Mouse (Mus musculus): Measurements from ENCODE around the gene Slc11a2. TPM values are rescaled to one million over a fixed set of nuclear protein-coding genes. Genes with fewer than 3 reads are reported as not detected.
"Not testable (repeated sequence)": the region's sequence is repeated elsewhere in the genome, so short reads cannot be mapped to it uniquely, and the experiment has no call there.

Gene Slc11a2
- polyA plus RNA-seq, 2 experiments from 2014 or later: 31.4 to 39.1 TPM

DNA sequence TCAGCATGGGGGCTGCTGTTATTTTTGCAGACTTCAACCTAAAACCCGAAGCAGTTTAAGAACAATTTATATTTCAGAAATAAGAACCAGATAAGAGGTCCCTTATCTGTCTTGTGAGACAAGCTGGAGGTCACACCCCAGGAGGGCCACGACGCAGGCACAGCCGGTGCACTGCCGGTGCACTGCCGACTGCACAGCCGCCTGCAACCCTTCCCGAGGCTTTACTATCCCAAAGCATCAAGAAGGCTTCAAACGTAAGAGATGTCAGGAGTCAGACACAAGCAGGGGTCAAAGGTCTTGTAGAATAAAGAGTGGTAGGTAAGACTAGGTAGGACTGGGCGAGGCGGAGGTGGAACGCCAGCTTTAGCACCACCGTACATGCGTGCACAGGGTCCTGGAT, 22.5 kb downstream of the Slc11a2 start:
- ATAC-seq: no peak

DNA sequence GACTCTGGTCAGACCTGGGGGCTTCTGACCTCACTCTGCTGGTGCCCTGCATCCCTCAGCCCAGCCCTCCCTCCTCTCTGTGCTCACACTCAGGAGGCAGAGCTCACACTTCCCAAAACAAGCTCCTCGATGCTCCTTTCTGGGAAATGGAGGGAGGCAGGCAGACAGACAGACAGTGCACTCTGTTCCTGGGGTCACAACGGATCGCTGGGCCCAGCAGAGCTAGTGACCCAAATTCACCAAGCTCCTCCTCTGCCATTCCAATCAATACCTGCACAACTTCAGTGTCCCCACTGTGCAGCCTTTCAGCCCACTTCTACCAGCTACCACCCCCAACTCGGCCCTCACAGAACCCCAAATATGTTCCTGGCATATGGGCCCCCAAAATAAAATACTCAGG, 23.1 kb downstream of the Slc11a2 start:
- no peak for ATAC-seq

DNA sequence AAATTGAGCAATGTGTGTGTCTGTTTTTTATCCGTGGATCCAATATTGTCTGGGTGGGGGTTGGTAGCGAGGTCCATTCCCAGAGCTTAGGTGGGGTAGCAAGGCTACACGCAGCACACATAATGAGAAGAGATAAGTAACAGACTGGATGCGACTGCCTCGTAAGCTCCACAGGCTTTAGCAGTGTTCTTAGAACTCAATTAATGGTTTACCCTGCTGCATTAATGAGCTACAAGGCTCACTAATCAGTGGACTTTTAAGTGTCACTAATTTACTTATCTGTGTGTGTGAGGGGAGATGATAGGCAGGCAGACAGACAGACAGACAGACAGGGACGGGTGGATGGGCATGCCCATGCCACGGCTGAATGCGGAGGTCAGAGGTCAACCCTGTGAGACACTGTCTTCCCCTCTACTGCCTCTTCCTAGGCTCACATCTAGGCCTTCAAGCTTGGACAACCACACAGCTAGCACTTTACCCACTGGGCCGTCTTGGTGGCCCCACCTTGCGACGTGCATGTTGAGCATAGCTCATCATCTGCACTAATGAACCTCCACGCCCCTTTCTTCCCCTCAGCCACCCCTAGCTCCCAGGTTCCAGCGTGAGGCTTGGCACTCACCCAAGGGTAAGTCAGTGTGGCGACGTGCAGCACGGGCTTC, 24.2 kb downstream of the Slc11a2 start:
- ATAC-seq: no peak

DNA sequence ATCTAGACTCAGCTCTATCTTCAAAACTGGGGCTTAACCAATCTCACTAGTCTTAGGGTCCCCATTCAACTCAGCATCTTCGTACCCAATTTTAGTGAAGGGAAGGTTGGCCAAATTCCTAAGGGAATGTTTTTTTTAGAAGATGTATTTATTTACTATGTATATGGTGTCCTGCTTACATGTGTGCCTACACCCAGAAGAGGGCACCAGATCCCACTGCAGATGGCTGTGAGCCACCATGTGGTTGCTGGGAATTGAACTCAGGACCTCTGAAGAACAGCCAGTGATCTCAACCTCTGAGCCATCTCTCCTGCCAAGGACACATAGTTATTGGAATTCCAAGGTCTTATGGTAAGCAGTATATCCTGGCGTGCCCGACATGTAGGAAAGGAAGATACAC, 29.3 kb downstream of the Slc11a2 start:
- no peak for ATAC-seq

DNA sequence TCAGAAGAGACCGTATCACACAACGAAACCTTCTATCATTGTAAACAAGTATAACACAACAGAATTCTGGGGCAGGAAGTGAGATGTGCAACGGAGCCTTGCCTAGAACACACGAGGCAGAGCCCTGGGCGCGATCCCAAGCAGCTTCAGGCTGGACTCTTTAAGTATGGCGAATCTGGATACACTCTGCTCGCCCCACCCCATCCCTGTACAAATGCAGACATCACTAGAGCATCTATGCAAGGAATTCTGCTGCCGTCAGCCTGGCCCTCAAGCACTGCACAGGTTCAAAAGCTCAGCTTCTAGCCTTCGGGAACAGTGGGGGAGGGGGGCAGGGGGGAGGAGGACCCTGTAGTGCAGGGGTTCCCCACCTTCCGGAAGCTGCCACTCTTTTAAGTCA, 31.9 kb downstream of the Slc11a2 start:
- no peak for ATAC-seq

DNA sequence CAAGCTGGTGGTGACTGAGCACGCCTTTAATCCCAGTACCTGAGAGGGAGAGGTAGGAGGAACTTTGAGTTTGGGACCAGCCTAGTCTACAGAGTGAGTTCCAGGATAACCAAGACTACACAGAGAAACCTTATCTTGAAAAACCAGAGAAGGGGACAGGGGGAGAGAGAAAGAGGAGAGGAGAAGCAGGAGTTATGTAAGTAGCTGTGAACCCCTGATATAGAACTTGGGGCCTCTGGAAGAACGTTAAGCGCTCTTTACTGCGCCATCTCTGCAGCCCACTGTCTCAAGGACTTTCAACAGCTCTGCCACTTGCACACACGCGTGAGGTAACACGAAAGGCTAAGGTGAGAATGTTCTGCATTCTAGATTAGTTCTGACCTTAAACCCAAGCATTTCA, 33.3 kb downstream of the Slc11a2 start:
- no peak for ATAC-seq

DNA sequence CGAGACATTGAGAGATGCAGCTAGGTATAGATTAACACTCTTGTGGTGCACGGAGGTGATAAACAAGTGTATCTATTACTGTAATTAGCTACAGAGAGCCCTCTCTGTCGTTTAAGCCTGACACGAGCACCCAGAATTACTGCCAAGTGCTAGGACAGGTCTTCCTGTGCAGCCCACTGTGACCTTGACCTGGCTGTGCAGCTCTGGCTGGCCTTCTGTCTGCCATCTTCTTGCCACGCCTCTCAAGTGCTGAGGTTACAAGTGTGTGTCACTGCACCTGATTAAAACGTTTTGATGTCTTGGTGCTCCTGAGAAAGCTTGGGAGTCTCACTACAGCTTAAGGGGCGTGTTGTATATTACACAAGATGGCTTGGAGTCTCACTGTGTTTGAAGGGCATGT, 33.8 kb downstream of the Slc11a2 start:
- ATAC-seq: no peak

DNA sequence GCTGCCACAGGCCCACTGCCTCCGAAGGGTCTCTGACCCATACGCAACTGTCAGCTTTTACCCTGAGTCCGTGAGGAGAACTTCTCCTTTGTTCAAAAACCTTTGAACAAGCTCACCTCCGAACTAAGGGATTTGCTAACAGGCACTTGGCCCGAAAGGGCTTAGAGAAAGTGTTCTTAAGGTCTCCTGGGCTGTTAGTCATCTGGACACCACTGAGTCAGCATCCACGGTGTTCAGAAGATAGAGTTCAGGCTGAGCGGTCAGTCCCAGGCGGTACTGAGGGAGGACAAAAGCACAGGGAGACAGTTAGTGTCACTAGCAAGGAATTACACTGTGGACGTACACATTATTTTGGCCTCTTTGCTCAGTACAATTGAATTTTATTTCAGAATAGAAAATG, 36.0 kb downstream of the Slc11a2 start:
- ATAC-seq: no peak

DNA sequence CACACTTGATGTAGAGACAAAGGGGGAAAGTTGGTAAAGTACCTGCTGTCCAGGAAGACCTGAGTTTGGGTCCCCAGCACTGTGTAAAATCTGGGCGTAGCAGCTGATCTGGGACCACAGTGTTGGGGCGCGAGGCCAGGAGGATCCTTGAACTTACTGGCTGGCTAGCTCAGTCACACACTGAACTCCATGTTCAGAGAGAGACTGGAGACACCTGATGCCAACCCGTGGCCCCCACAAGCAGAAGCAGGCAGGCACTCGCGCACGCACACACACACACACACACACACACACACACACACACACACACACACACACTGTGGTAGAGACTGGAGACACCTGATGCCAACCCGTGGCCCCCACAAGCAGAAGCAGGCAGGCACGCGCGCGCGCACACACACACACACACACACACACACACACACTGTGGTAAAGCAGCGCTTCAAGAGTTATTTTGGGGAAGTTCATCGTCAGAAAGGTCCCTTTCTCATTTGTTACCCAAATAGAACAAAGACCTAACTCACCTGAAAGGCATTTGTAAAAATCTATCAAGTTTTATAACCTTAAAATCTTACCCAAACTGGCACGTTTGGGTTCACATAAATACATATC, 36.5 kb downstream of the Slc11a2 start:
- no peak for ATAC-seq

DNA sequence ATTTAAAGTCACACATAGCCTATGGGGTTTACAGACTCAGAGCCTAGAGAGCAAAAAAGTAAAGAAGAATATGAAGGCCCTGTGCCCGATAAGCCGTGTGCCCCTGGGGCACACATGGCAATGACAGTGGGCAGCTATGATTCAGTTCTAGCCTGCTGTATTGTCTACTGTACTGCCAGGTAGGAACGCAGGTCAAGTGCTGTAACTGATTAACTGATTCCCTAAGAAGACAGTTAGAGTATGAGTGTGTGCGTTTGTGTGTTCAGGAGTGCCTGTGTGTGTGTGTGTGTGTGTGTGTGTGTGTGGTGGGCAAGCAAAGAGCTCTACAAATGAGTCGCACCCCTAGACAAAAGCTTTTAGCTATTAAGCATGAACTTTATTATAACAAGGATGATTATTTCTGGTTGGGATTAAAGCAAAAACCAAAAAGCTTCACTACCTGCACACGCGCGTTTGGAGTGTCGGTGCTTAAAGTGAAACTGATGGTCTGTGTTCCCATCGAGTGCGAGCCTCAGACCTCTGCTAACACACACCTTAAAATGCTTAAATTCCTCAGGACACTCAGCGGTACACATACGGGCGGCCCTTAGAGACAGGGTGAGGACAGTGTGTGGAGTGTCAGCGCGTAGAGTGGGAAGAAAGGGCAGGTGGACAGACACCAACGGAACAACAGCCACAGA, 37.2 kb downstream of the Slc11a2 start:
- no peak for ATAC-seq

DNA sequence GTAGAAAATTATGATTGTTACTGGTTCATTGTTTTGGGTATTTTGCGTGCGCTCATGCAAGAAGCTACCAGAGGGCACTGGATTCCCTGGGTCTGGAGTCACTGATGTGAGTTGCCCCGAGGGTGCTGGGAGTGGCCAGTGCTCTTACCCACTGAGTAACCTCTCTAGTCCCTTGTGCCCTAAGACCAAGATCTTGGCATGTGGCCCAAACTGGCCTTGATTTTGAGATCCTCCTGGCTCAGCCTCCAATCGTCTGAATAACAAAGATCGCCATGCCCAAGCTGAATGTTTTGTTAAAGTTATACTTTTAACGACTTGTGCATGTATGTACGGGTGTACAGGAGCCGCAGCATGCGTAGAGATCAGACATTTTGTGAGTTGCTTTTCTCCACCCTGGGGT, 39.2 kb downstream of the Slc11a2 start:
- no peak for ATAC-seq

DNA sequence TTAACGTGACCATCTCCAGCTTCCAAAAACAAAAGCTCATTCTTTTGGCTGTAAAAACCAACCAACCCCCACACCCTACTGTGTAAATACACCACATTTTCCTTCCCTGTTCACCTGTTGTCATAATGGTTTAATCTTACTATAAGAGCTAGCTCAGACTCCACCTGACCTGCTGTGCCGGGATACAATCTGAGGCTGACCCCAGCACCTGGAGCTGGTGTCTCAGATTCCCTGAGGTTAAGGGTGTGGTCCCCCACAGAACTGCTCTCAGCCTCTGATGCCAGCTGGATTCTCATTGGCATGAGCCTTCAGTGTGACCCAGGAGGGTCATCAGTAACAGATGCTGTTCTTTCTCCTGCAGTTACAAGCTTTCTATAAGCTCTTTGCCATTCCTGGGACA, 44.8 kb downstream of the Slc11a2 start:
- no peak for ATAC-seq

DNA sequence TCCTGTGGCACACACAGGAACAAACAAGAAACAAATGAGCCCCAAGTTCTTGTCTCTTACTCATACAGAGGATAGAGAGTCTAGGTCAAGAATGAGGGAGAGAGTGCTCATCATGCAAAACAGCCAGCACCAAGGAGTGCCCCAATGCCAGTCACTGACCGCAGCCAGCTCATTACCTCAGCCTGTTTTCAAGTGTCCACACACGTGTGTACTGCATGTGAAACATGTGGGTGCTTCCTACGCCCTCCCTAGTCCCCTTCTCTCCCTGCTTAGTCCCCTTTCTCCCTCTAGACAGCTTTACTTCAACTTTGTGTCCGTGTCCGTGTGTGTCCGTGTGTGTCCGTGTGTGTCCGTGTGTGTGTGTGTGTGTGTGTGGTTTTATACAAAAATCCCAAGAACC, 45.2 kb downstream of the Slc11a2 start:
- ATAC-seq: no peak

DNA sequence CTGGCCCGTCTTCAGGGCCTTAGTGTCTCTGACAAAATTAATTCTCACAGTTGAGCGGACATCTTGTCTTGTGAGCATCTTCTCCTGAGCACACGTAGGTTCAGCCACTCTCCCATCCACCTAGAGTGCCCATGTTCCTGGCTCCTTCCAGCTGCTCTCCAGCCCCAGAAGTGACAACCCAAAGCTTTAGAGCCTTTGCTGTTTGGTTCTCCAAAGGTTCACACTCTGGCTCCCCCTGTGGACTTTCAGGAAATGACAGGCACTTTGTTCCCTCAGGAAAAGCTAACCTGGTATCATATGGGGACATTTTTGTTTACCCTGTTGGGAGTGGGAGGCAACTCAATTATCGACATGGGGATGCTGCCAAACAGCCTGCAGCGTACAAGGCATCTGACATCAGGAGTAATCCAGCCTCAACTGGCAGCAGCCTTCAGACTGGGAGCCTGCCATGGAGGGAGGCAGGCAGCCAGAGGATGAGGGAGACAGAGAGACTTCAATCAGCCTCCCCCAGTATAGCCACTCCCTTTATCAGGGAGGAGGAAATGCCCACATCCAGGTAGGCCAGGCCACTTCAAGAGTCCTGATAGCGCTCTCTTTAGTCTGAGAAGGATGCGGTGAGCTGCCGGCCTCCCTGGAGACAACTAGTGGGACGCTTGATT, 46.9 kb downstream of the Slc11a2 start:
- ATAC-seq: not testable (repeated sequence)

DNA sequence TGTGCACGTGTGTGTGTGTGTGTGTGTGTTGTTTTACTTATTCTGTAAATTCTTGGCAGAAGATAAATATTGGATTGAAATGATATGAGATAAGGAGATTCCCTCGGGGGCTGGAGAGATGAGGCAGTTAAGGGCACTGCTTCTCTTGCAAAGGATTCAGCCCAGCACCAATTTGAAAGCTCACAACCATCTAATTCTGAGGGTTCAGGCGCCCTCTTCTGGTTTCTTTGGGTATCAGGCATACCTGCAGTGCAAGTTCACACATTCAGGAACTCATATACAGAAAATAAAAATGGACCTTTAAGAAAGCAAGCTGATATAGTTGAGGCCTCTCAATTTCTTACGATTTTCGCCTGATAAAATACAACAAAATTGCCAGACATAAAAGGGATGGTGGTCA, 49.8 kb downstream of the Slc11a2 start:
- no peak for ATAC-seq

DNA sequence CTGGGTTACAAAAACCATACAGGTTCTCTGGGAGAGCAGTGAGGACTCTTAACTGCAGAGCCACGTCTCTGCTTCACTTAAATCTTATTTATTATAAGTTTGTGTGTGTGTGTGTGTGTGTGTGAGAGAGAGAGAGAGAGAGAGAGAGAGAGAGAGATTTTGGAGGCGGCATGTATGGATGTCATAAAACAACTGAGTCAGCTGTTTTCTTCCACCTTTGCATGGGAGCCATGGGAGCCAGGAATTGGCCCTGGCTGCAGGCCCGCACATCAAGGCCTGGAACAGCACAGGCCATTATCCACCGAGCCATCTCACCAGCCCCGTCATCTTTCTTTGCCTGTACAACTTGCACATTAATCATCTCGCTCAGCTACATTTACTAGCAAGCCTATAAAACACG, 57.8 kb downstream of the Slc11a2 start:
- ATAC-seq: no peak

DNA sequence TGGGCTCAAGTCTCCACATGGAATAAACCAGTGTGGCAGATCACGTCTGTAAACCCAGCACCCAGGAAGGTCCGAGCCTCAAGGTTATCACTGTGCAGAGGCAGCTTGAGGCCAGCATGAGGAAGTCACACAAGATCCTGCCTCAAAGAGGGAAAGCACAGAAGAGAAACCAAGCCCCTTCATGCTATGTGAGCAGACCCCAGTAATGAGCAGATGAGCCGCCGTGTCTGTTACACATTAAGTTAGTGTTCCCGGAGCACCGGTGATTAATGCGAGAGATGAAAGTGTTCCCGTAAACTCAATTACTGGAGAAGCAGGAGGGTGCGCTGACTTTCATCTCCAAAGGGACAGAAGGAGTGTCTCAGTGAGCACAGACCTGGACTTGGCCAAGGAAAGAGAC, 58.9 kb downstream of the Slc11a2 start:
- not testable (repeated sequence) for ATAC-seq

DNA sequence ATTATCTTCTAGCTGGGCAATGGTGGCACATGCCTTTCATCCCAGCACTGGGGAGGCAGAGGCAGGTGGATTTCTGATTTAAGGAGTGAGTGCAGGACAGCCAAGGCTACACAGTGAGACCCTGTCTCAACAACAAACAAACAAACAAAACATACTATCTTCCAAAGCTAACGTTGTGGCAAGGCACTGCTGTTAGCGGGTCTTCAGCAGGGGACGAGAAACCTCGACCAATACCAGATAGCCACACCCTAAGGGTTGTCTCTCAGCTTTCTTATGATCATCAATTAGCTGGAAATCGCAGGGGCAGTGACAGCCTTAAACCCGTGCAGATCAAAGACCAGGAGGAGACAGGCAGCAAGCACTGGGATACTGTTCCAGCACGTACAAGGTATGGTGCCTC, 60.6 kb downstream of the Slc11a2 start, which contains the start of gene Higd1c:
TSS of gene Higd1c (plus strand) at position 301 of the 400 bp plus-strand sequence.
- ATAC-seq: no peak

DNA sequence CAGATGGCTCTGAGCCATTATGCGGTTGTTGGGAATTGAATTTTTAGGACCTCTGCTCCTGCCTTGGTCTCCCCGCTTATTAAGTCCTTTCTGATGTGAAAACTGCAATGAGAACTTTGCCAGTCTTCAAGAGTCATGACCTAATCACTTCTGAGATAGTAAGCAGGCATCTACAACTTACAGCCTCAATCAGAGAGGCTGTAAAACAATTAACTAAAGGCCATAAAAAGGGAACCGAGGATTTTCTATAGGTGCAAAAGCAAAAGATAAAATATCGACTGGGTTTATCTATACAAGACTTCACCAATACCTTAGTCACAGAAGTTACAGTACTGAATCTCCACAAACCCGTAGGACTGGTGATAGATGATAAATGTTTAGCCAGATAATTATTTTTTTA, 69.0 kb downstream of the Slc11a2 start:
- no peak for ATAC-seq

DNA sequence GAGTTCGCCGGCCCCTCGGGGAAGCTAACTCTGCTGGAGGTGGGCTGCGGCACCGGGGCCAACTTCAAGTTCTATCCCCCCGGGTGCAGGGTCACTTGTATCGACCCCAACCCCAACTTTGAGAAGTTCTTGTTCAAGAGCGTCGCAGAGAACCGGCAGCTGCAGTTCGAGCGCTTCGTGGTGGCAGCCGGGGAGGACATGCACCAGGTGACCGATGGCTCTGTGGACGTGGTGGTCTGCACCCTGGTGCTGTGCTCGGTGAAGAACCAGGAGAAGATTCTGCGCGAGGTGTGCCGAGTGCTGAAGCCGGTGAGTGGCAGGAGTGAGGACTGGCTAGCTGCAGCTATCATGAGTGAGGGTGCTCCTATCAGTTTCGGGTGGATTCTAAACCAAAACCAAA, 71.5 kb downstream of the Slc11a2 start:
- ATAC-seq: not testable (repeated sequence)

DNA sequence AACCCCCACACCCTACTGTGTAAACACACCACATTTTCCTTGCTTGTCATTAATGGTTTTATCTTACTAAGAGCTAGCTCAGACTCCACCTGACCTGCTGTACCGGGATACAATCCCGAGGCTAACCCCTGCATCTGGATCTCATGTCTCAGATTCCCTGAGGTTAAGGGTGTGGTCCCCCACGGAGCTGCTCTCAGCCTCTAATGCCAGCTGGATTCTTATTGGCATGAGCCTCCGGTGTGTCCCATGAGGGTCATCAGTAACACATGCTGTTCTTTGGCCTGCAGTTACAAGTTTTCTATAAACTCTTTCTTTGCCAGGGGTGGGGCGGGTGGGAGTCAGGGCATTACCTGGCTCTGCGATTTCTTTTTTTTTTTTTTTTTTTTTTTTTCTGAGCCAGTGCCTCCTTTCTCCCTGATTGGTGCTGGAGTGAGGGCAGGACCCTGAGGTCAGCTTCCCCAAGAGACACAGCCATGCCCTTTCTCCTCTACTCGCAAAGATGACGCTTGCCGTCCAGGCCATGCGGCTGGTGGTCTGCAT, 72.1 kb downstream of the Slc11a2 start, which contains the start of the genes Methig1 and Mettl7a2:
TSS of gene Methig1 (plus strand) at position 439 of the 540 bp plus-strand sequence.
TSS of gene Mettl7a2 (plus strand) at position 490 of the 540 bp plus-strand sequence.
- no peak for ATAC-seq

DNA sequence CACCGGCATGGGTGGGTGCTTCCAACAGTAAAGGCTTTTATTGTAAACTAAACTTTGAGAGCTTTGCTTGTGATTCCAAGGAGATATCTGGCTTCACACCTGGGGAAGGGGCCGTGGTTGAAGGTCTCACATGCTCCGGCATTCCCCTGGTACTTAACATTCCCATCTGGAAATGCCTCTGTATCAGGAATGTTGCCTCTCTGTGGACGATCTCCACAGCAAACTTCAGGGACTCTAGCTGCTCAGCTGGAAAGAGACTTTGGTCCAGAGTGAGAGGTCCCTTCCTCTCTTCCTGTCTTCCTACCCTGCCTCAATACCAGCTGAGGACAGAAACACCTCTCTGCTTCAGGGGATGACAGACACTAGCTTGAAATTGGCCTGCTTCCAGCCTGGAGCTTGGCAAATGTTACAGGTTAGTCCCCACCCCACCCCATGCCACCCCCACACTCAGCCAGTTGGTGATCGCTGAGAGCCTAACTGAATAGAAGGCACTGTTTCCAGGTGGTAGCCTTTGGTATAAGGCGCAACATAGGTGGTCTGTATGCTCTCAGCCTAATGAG, 73.3 kb downstream of the Slc11a2 start:
- no peak for ATAC-seq

DNA sequence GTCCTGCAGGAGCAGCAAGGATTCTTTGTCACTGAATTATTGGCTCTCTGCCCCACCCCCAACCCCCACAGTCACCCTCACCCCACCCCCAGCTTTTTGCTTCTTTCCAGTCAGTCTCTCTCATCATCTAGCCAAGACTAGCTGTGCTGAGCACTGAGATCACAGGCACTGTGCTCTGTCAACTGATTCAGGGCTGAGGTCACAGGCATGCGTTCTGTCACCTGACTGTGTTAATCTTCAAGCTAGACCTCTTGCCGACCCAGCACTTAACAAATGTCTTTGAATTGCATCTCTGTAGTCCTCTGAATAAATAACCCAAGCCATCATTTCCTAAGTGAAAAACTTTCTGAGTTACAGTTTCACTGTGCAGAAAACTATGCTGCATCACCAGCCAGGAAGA, 75.4 kb downstream of the Slc11a2 start:
- ATAC-seq: no peak
